Mouse (Mus musculus) midbrain, postnatal 0 days (tissue): ENCODE data around the gene Toe1. TPM values are rescaled to one million over a fixed set of nuclear protein-coding genes. Genes with fewer than 3 reads are reported as not detected.
A peak's percentile ranks its signal among the peaks of the same experiment; 100 is the strongest.
"Not testable (repeated sequence)": the region's sequence is repeated elsewhere in the genome, so short reads cannot be mapped to it uniquely, and the experiment has no call there.

Source experiments
- ATAC-seq: fragments of 200-750 bp; cut with Nextera tagmentation; 2 replicates; pipeline ENCODE4 v1.8.0; 2017; ENCODE audit warnings: moderate number of reproducible peaks, mild to moderate bottlenecking, moderate TSS enrichment, moderate library complexity; ENCODE audit not compliant: low FRiP score
- DNase-seq: peaks from one replicate; pipeline ENCODE4 v3.0.0-alpha.2; 2015; ENCODE audit warnings: low spot score
- H3K27ac ChIP-seq: fragments of 300-500 bp; sonication (generic); 2 replicates; pipeline ENCODE4 v1.5.1; 2014; ENCODE audit warnings: low read depth, mild to moderate bottlenecking, low read length, mixed read lengths
- H3K27me3 ChIP-seq: fragments of 300-500 bp; sonication (generic); 2 replicates; pipeline ENCODE4 v1.6.1; 2014; ENCODE audit warnings: low read length, control low read depth, mixed read lengths; ENCODE audit not compliant: insufficient read depth
- H3K36me3 ChIP-seq: fragments of 300-500 bp; sonication (generic); 2 replicates; pipeline ENCODE4 v1.6.1; 2014; ENCODE audit warnings: low read length, control low read depth, mixed read lengths; ENCODE audit not compliant: insufficient read depth
- H3K4me1 ChIP-seq: fragments of 300-500 bp; sonication (generic); 2 replicates; pipeline ENCODE4 v1.6.1; 2014; ENCODE audit warnings: mild to moderate bottlenecking, control low read depth, antibody characterized with exemption, low read length, mixed read lengths; ENCODE audit not compliant: insufficient read depth
- H3K4me2 ChIP-seq: fragments of 300-500 bp; sonication (generic); 2 replicates; pipeline ENCODE4 v1.6.1; 2014; ENCODE audit warnings: low read depth, mild to moderate bottlenecking, low read length, mixed read lengths; ENCODE audit not compliant: poor library complexity, severe bottlenecking
- H3K4me3 ChIP-seq: fragments of 300-500 bp; sonication (generic); 2 replicates; pipeline ENCODE4 v1.5.1; 2014; ENCODE audit warnings: low read depth, mild to moderate bottlenecking, low read length, moderate library complexity
- H3K9ac ChIP-seq: fragments of 300-500 bp; sonication (generic); replicated peaks from 2 replicates; pipeline ENCODE4 v1.6.1; 2014; ENCODE audit warnings: mild to moderate bottlenecking, low read length, moderate library complexity, mixed read lengths; ENCODE audit not compliant: poor library complexity, severe bottlenecking
- H3K9me3 ChIP-seq: fragments of 300-500 bp; sonication (generic); 2 replicates; pipeline ENCODE4 v1.6.1; 2016; ENCODE audit warnings: low read length, control low read depth
- CTCF ChIP-seq: IDR thresholded peaks from 2 replicates; pipeline ENCODE4 v1.5.1; 2016; ENCODE audit warnings: antibody characterized with exemption, mild to moderate bottlenecking
- WGBS: fragments of 180-500 bp; shearing (Covaris S2); extraction: QIAGEN DNeasy Blood & Tissue Kit; methylation state at CpG from one replicate; pipeline ENCODE4 v1.1.7; 2014; 5-methylcytosine and 5-hydroxymethylcytosine counted together
- polyA plus RNA-seq: library from polyadenylated mRNA; unstranded; fragments of >200 nt; fragmentation: Nextera tagmentation; extraction: Ambion mirVana; gene quantifications from 2 replicates; pipeline ENCODE4 v1.2.1, GENCODE M21; 2015
- total RNA-seq: library from RNA; depleted of rRNA; stranded (reverse); fragments of >200 nt; gene quantifications from 2 replicates; pipeline ENCODE4 v1.2.3, GENCODE M21; 2014; rRNA removed

Gene Toe1
- total RNA-seq (38.9 and 42.9 TPM in 2 replicates), polyA plus RNA-seq (22.5 and 26.2 TPM in 2 replicates)

DNA sequence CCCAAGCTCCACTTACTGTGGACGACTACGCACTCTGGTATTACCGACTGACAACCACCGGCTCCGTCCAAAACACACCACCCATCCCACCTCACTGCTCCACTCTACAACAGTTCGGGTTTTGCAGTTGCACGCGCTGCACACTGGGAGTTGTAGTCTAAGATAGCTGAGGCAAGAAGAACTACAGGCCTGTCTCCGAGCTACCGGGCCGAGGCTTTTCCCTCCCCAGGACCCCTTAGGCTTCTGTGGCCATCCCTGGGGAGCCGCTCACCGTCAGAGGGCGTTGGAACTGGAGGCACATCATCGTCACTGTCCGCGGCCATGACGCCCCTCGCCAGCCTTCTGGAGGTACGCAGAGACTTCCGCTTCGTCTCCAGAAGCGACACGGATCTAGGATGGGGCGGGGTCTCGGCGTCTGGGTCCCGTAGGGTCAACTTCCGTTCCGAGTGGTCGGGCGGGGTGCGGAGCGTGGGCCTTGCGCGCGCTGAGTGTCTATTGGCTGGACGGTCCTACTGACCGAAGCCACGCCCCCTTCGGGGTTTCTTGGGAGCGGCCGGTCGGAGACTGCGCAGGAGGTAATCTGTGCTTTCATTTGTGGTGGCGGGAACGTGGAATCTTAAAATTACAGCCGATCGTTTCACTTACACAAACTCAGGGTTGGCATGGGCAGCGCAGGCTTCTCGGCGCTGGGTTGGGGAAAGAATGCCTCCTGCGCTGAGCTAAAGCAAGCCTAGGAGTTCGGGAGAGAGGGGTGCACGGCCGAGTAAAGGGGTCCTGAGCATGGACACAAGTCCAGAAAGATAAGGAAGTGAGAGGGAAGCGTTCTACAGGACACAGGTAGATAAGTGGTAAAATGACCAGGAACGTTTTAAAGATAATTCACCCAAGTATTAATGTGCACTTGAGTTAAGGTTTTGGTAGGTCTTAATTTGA is at the start of gene Toe1, which contains the start of gene Mutyh:
Gene Toe1 (minus strand): TSS at position 444 of the 933 bp plus-strand sequence.
Gene Mutyh (plus strand): TSS at position 527 of the 933 bp plus-strand sequence.
- peak; percentile 99 for DNase-seq
- H3K27me3 ChIP-seq = no peaks in the 10 kb centered on the region
- H3K27ac ChIP-seq = peak within 1 kb of the TSS; percentile 86
- peak within 1 kb of the TSS; percentile 69 for H3K9ac ChIP-seq
- H3K36me3 ChIP-seq = peaks cover 26% of the 10 kb centered on the region
- peak within 1 kb of the TSS; percentile 63 for H3K4me3 ChIP-seq
- peak; percentile 97 for ATAC-seq
- TF ChIP-seq CTCF = peak; percentile 21; the same call in 1 of the 2 replicates
- no peaks in the 10 kb centered on the region for H3K9me3 ChIP-seq
- peak within 1 kb of the TSS; percentile 58 for H3K4me2 ChIP-seq
- H3K4me1 ChIP-seq = peaks cover 6% of the 10 kb centered on the region; the same call in 1 of the 2 replicates
- under 1% methylated on average over 58 of the region's 58 CpGs for WGBS

DNA sequence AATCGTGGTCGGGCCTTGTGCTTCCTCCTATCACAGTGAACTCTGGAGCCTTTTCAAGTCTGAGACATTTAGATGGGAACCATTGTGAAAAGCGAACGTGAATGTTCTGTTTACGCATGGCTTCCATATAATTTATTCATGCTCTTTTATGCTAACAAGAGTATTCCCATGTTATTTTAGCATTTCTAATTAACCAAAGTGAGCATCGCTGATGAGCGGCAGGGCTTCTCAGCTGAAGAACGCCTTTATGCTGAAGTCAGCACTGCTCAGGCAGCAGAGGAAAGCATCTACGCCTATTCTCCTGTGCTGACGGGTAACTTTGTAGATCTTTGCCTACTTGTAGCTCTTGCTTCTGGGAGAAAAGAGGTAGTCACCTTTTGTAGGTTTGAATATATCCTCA is 49.8 kb upstream of the Toe1 start:
- Histone ChIP-seq H3K36me3 (no peaks in the 10 kb centered on the region), H3K4me1 (no peaks in the 10 kb centered on the region), H3K4me2 (no peak overlapping the region), H3K4me3 (no peak overlapping the region), H3K9me3 (no peaks in the 10 kb centered on the region), H3K27ac (no peak overlapping the region), H3K27me3 (no peaks in the 10 kb centered on the region), H3K9ac (no peak overlapping the region)
- peak; percentile 2 for DNase-seq
- no peak for ATAC-seq
- 57% methylated on average over 10 of the region's 10 CpGs for WGBS
- no peak for TF ChIP-seq CTCF

DNA sequence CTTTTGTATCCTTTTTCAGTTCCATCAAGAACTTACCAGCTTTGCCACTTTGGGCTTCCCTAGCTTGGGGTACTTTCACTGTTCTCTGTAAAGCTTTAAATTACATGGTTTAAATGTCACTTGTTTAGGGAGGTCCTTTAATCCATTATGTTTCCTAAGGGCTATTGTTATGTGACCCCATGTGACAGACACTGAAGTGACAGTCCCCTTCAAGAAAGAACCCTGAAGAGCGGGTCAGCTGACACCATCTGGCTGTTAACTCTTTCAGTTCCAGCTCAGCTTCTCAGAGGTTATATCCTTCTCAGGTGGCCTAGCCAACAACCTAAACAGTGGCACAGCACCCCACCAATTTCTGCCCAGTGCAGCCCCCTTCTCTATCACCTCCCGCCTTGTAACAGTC is 46.8 kb upstream of the Toe1 start:
- Histone ChIP-seq H3K9me3 (no peaks in the 10 kb centered on the region), H3K9ac (no peak overlapping the region), H3K4me3 (no peak overlapping the region), H3K27ac (no peak overlapping the region), H3K27me3 (no peaks in the 10 kb centered on the region), H3K4me2 (no peak overlapping the region), H3K36me3 (no peaks in the 10 kb centered on the region), H3K4me1 (no peaks in the 10 kb centered on the region)
- TF ChIP-seq CTCF = no peak
- DNase-seq (no peak), ATAC-seq (no peak)
- 28% methylated on average over 2 of the region's 2 CpGs for whole genome bisulfite sequencing

DNA sequence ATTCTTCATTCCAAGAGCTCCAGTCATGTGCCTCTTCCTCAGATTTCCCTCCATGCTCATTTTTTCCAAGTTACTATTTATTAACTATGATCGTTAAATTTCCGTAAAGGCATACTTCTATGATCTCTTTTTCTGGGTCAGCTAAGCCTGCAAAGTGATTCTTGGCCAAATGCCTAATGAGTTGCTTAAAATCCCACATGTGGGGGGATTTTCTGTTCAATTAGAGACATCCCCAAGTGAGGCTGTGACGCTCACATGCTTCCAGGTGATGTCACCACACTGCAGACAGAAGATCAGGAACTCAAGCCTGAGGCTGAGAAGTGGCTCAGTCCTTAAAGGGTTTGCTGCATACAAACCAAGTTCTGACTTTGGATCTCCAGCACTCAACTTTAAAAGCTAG is 42.5 kb upstream of the Toe1 start:
- ATAC-seq = no peak
- WGBS = 65% methylated on average over 3 of the region's 3 CpGs
- H3K27me3 ChIP-seq = no peaks in the 10 kb centered on the region

DNA sequence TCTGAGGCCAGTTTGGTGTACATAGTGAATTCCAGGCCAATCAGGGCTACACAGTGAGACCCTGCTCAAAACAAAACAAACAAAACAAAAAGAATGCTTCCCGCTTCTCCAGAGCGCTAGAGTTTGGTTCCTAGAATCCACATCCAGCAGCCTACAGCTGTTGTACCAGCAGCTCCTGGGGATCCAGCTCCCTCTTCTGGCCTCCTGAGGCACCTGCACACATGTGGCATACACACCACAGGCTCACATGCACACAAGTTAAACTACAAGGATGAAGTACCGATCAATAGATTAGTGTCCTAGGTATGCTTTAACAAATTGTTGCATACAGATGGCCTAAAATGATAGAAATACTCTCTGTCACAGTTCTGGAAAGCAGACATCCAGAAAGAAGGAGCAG is 36.9 kb upstream of the Toe1 start:
- 98% methylated on average over 3 of the region's 3 CpGs for WGBS
- Histone ChIP-seq H3K4me1 (no peaks in the 10 kb centered on the region), H3K9ac (no peak overlapping the region), H3K9me3 (no peaks in the 10 kb centered on the region), H3K27me3 (no peaks in the 10 kb centered on the region), H3K36me3 (no peaks in the 10 kb centered on the region), H3K4me3 (no peak overlapping the region), H3K4me2 (no peak overlapping the region), H3K27ac (no peak overlapping the region)
- ATAC-seq (no peak), DNase-seq (no peak)
- TF ChIP-seq CTCF = no peak

More for the DNA sequence above, 42.5 kb upstream of the Toe1 start:
- H3K9me3 ChIP-seq = no peaks in the 10 kb centered on the region
- no peak overlapping the region for H3K9ac ChIP-seq
- peak; percentile 54 for DNase-seq
- no peaks in the 10 kb centered on the region for H3K36me3 ChIP-seq
- no peaks in the 10 kb centered on the region for H3K4me1 ChIP-seq
- no peak for TF ChIP-seq CTCF
- H3K4me2 ChIP-seq = no peak overlapping the region
- no peak overlapping the region for H3K27ac ChIP-seq
- no peak overlapping the region for H3K4me3 ChIP-seq

DNA sequence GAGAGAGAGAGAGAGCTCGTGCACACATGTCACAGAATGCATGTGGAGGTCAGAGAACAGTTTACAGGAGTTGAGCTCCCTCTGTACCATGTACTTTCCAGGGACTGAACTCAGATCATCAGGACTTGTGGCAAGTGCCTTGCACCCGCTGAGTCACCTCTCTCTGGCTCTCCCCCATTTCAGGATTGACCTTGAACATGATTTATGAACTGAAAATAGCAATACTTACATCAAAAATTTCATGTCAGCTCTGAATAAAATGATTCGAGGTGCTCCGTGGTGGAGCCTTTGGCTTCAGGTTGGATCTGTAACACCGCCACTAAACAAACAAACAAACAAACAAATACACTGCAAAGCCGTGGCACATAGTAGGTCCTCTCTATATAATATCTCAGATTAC is 33.4 kb upstream of the Toe1 start:
- Histone ChIP-seq H3K9ac (no peak overlapping the region), H3K9me3 (no peaks in the 10 kb centered on the region), H3K4me1 (no peaks in the 10 kb centered on the region), H3K27me3 (no peaks in the 10 kb centered on the region), H3K27ac (no peak overlapping the region), H3K4me3 (no peak overlapping the region), H3K36me3 (no peaks in the 10 kb centered on the region), H3K4me2 (no peak overlapping the region)
- DNase-seq (no peak), ATAC-seq (no peak)
- no peak for TF ChIP-seq CTCF
- WGBS = 87% methylated on average over 6 of the region's 6 CpGs

DNA sequence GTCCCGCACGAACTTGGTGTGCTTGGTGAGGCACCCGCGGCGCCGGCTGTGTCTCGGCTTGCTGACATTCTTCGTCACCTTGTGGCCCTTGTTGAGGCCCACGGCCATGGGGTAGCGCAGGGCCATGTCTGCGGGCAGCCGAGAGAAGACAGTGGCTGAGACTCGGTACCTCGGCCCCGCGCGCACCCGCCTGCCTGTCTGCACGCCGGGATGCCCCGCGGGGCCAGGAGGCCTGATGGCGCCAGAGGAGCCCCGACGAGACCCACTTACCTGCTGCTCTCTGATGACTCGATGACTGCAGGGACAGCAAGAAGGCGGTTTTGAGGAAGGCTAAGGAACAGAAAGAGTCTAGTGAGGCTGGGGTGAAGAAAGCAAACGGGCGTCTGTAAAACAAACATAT is 32.7 kb upstream of the Toe1 start:
- DNase-seq, ATAC-seq: not testable (repeated sequence)
- 55% methylated on average over 21 of the region's 29 CpGs for WGBS

More for the DNA sequence above, 32.7 kb upstream of the Toe1 start:
- H3K27ac ChIP-seq, H3K4me2 ChIP-seq, H3K4me1 ChIP-seq, H3K36me3 ChIP-seq, H3K9me3 ChIP-seq, H3K9ac ChIP-seq, H3K4me3 ChIP-seq, H3K27me3 ChIP-seq: not testable (repeated sequence)
